Mouse (Mus musculus) bone marrow macrophage, adult 2 months (primary cell): ENCODE measurements around the gene Ankrd39.

Experiments
- CTCF ChIP-seq: IDR thresholded peaks from 2 replicates; pipeline ENCODE4 v1.5.1; 2012; ENCODE audit warnings: low read depth, mild to moderate bottlenecking, low read length, moderate library complexity
- POLR2A ChIP-seq: IDR thresholded peaks from 2 replicates; pipeline ENCODE4 v1.6.1; 2012; ENCODE audit warnings: mild to moderate bottlenecking, low read depth, low read length, borderline replicate concordance

- TF ChIP-seq POLR2A (no peak), CTCF (no peak)
These were observed 16.3 kb downstream of the Ankrd39 start for GRCm38 (mm10) chr1:36530962-36531361.
